Mouse (Mus musculus): Measurements from ENCODE around the gene Foxm1. TPM values are rescaled to one million over a fixed set of nuclear protein-coding genes. Genes with fewer than 3 reads are reported as not detected.

Gene Foxm1
- polyA plus RNA-seq, 1 experiment = not detected

- H3K4me3 ChIP-seq (ENCODE audit: insufficient read depth, low read depth, low read length) = no peak overlapping the region
- peak overlapping the region; percentile 77 for H3K27ac ChIP-seq (ENCODE audit: insufficient read depth, low read depth, low read length)
- TF ChIP-seq POLR2A (IDR thresholded peaks at IDR 0.05; ENCODE audit: insufficient read depth, low read depth, low read length) = no peak
- TF ChIP-seq CTCF (IDR thresholded peaks at IDR 0.05; ENCODE audit: insufficient read depth, low read depth, low read length) = no peak
- peaks cover 22% of the 10 kb centered on the region for H3K4me1 ChIP-seq (ENCODE audit: control insufficient read depth, insufficient read depth, low read length)
- 18% methylated on average over 6 of the region's 6 CpGs for WGBS
Measured at GRCm38 (mm10) chr6:128346782-128347181, 16.0 kb upstream of the Foxm1 start.

- peak overlapping the region; percentile 60; the same call in 1 of the 2 replicates for H3K27ac ChIP-seq (ENCODE audit: insufficient read depth, low read depth, low read length)
- no peak overlapping the region for H3K4me3 ChIP-seq (ENCODE audit: insufficient read depth, low read depth, low read length)
- TF ChIP-seq POLR2A (IDR thresholded peaks at IDR 0.05; ENCODE audit: insufficient read depth, low read depth, low read length) (no peak), CTCF (IDR thresholded peaks at IDR 0.05; ENCODE audit: insufficient read depth, low read depth, low read length) (no peak)
- 20% methylated on average over 7 of the region's 7 CpGs for WGBS
- H3K4me1 ChIP-seq (ENCODE audit: control insufficient read depth, insufficient read depth, low read length) = peaks cover 24% of the 10 kb centered on the region
Measured at GRCm38 (mm10) chr6:128349711-128350110, 13.1 kb upstream of the Foxm1 start.

GRCm38 (mm10) chr6:128354140-128354539 is 8.6 kb upstream of the Foxm1 start:
- 25% methylated on average over 3 of the region's 3 CpGs for WGBS
- no peak for TF ChIP-seq CTCF (IDR thresholded peaks at IDR 0.05; ENCODE audit: insufficient read depth, low read depth, low read length)
- no peak for TF ChIP-seq POLR2A (IDR thresholded peaks at IDR 0.05; ENCODE audit: insufficient read depth, low read depth, low read length)
- H3K4me1 ChIP-seq (ENCODE audit: control insufficient read depth, insufficient read depth, low read length) = peaks cover 13% of the 10 kb centered on the region; the same call in 1 of the 2 replicates
- H3K4me3 ChIP-seq (ENCODE audit: insufficient read depth, low read depth, low read length) = no peak overlapping the region
- no peak overlapping the region for H3K27ac ChIP-seq (ENCODE audit: insufficient read depth, low read depth, low read length)

- TF ChIP-seq POLR2A (IDR thresholded peaks at IDR 0.05; ENCODE audit: insufficient read depth, low read depth, low read length) = no peak
- no peak for TF ChIP-seq CTCF (IDR thresholded peaks at IDR 0.05; ENCODE audit: insufficient read depth, low read depth, low read length)
- peak overlapping the region; percentile 88 for H3K4me3 ChIP-seq (ENCODE audit: insufficient read depth, low read depth, low read length)
- peaks cover 7% of the 10 kb centered on the region; the same call in 1 of the 2 replicates for H3K4me1 ChIP-seq (ENCODE audit: control insufficient read depth, insufficient read depth, low read length)
- peak overlapping the region; percentile 84 for H3K27ac ChIP-seq (ENCODE audit: insufficient read depth, low read depth, low read length)
- under 1% methylated on average over 28 of the region's 28 CpGs for WGBS
Measured at GRCm38 (mm10) chr6:128355201-128355681, 7.5 kb upstream of the Foxm1 start.

GRCm38 (mm10) chr6:128355726-128356416 is 6.9 kb upstream of the Foxm1 start, which contains the start of gene Tulp3:
Gene Tulp3, minus strand, starts transcription at chr6:128355851.
- TF ChIP-seq POLR2A (IDR thresholded peaks at IDR 0.05; ENCODE audit: insufficient read depth, low read depth, low read length) = peak; percentile 96
- TF ChIP-seq CTCF (IDR thresholded peaks at IDR 0.05; ENCODE audit: insufficient read depth, low read depth, low read length) = no peak
- H3K27ac ChIP-seq (ENCODE audit: insufficient read depth, low read depth, low read length) = peak within 1 kb of the TSS; percentile 84
- peaks cover 6% of the 10 kb centered on the region; the same call in 1 of the 2 replicates for H3K4me1 ChIP-seq (ENCODE audit: control insufficient read depth, insufficient read depth, low read length)
- under 1% methylated on average over 42 of the region's 42 CpGs for WGBS
- H3K4me3 ChIP-seq (ENCODE audit: insufficient read depth, low read depth, low read length) = peak within 1 kb of the TSS; percentile 88

GRCm38 (mm10) chr6:128358999-128359398 is 3.8 kb upstream of the Foxm1 start:
- Histone ChIP-seq H3K4me1 (ENCODE audit: control insufficient read depth, insufficient read depth, low read length) (no peaks in the 10 kb centered on the region), H3K27ac (ENCODE audit: insufficient read depth, low read depth, low read length) (no peak overlapping the region), H3K4me3 (ENCODE audit: insufficient read depth, low read depth, low read length) (no peak overlapping the region)
- WGBS = 6% methylated on average over 2 of the region's 2 CpGs
- no peak for TF ChIP-seq POLR2A (IDR thresholded peaks at IDR 0.05; ENCODE audit: insufficient read depth, low read depth, low read length)
- TF ChIP-seq CTCF (IDR thresholded peaks at IDR 0.05; ENCODE audit: insufficient read depth, low read depth, low read length) = peak; percentile 74

GRCm38 (mm10) chr6:128361901-128362300 is 866 bp upstream of the Foxm1 start:
- Histone ChIP-seq H3K27ac (ENCODE audit: insufficient read depth, low read depth, low read length) (no peak overlapping the region), H3K4me3 (ENCODE audit: insufficient read depth, low read depth, low read length) (peak overlapping the region; percentile 63), H3K4me1 (ENCODE audit: control insufficient read depth, insufficient read depth, low read length) (no peaks in the 10 kb centered on the region)
- TF ChIP-seq CTCF (IDR thresholded peaks at IDR 0.05; ENCODE audit: insufficient read depth, low read depth, low read length) = no peak
- TF ChIP-seq POLR2A (IDR thresholded peaks at IDR 0.05; ENCODE audit: insufficient read depth, low read depth, low read length) = no peak
- 12% methylated on average over 9 of the region's 9 CpGs for WGBS

GRCm38 (mm10) chr6:128363007-128363825 is 449 bp downstream of the Foxm1 start:
- WGBS = 2% methylated on average over 45 of the region's 46 CpGs
- no peak overlapping the region for H3K27ac ChIP-seq (ENCODE audit: insufficient read depth, low read depth, low read length)
- TF ChIP-seq CTCF (IDR thresholded peaks at IDR 0.05; ENCODE audit: insufficient read depth, low read depth, low read length) (no peak), POLR2A (IDR thresholded peaks at IDR 0.05; ENCODE audit: insufficient read depth, low read depth, low read length) (no peak)
- no peaks in the 10 kb centered on the region for H3K4me1 ChIP-seq (ENCODE audit: control insufficient read depth, insufficient read depth, low read length)
- peak overlapping the region; percentile 63 for H3K4me3 ChIP-seq (ENCODE audit: insufficient read depth, low read depth, low read length)

GRCm38 (mm10) chr6:128364721-128365120 is 2.0 kb downstream of the Foxm1 start:
- TF ChIP-seq CTCF (IDR thresholded peaks at IDR 0.05; ENCODE audit: insufficient read depth, low read depth, low read length) = no peak
- TF ChIP-seq POLR2A (IDR thresholded peaks at IDR 0.05; ENCODE audit: insufficient read depth, low read depth, low read length) = no peak
- H3K4me1 ChIP-seq (ENCODE audit: control insufficient read depth, insufficient read depth, low read length) = no peaks in the 10 kb centered on the region
- no peak overlapping the region for H3K27ac ChIP-seq (ENCODE audit: insufficient read depth, low read depth, low read length)
- H3K4me3 ChIP-seq (ENCODE audit: insufficient read depth, low read depth, low read length) = no peak overlapping the region
- whole genome bisulfite sequencing = 65% methylated on average over 6 of the region's 6 CpGs
